Mouse (Mus musculus): ENCODE measurements at regions not wholly inside any gene's neighbourhood (a gene's known extent, or its start where the extent isn't known, plus 50 kb on each side); places are given as distances from the start of the nearest gene placed in this dataset.

GRCm38 (mm10) chr17:89410026-89410425 is 209.6 kb upstream of the Fshr start:
- no peak for TF ChIP-seq REST (IDR thresholded peaks at IDR 0.05; ENCODE audit: insufficient read depth, insufficient read length)
- TF ChIP-seq MYOG (IDR thresholded peaks at IDR 0.05; ENCODE audit: control insufficient read depth in 1 of 3, insufficient read depth in 1 of 3, insufficient read length in 2 of 3, low read depth in 2 of 3): no peak
- no peak for TF ChIP-seq CEBPB (IDR thresholded peaks at IDR 0.05; ENCODE audit: insufficient read depth, poor library complexity, severe bottlenecking)
- no peak for TF ChIP-seq E2F4 (IDR thresholded peaks at IDR 0.05; ENCODE audit: insufficient read depth)
- TF ChIP-seq USF1 (IDR thresholded peaks at IDR 0.05; ENCODE audit: low read depth): no peak
- no peak for TF ChIP-seq POLR2A (IDR thresholded peaks at IDR 0.05; ENCODE audit: insufficient read length, low read depth)
- TF ChIP-seq MYOD1 (IDR thresholded peaks at IDR 0.05; ENCODE audit: control insufficient read depth in 1 of 3, insufficient read length in 2 of 3, low read depth in 2 of 3): no peak
- no peak for TF ChIP-seq MAX (IDR thresholded peaks at IDR 0.05; ENCODE audit: low read depth)
- no peak overlapping the region for H3K4me3 ChIP-seq
- no peaks in the 10 kb centered on the region for H3K36me3 ChIP-seq (ENCODE audit: control insufficient read depth, insufficient read depth)
- H3K27me3 ChIP-seq (ENCODE audit: control insufficient read depth, insufficient read depth, insufficient read length): no peaks in the 10 kb centered on the region
- no peak overlapping the region for H3K4me2 ChIP-seq (ENCODE audit: low read depth)
- no peaks in the 10 kb centered on the region for H3K79me2 ChIP-seq (ENCODE audit: control insufficient read depth, insufficient read depth)
- no peak overlapping the region for H3ac ChIP-seq (ENCODE audit: control insufficient read depth, insufficient read length)

- Histone ChIP-seq H3K36me3 (ENCODE audit: control insufficient read depth, insufficient read depth) (no peaks in the 10 kb centered on the region), H3ac (ENCODE audit: control insufficient read depth, insufficient read length) (no peak overlapping the region), H3K79me2 (ENCODE audit: control insufficient read depth, insufficient read depth) (no peaks in the 10 kb centered on the region), H3K4me2 (ENCODE audit: low read depth) (no peak overlapping the region), H3K27me3 (ENCODE audit: control insufficient read depth, insufficient read depth, insufficient read length) (no peaks in the 10 kb centered on the region), H3K4me3 (no peak overlapping the region)
- no peak for TF ChIP-seq REST (IDR thresholded peaks at IDR 0.05; ENCODE audit: insufficient read depth, insufficient read length)
- no peak for TF ChIP-seq TCF3 (IDR thresholded peaks at IDR 0.05; ENCODE audit: insufficient read length, low read depth)
- TF ChIP-seq USF1 (IDR thresholded peaks at IDR 0.05; ENCODE audit: low read depth): no peak
- no peak for TF ChIP-seq CEBPB (IDR thresholded peaks at IDR 0.05; ENCODE audit: insufficient read depth, poor library complexity, severe bottlenecking)
- TF ChIP-seq MYOD1 (IDR thresholded peaks at IDR 0.05; ENCODE audit: control insufficient read depth in 1 of 3, insufficient read length in 2 of 3, low read depth in 2 of 3): no peak
- TF ChIP-seq TCF12 (IDR thresholded peaks at IDR 0.05; ENCODE audit: insufficient read depth, poor library complexity, severe bottlenecking): no peak
- no peak for TF ChIP-seq SRF (IDR thresholded peaks at IDR 0.05; ENCODE audit: control insufficient read depth, insufficient read length, low read depth)
- TF ChIP-seq POLR2AphosphoS2 (IDR thresholded peaks at IDR 0.05; ENCODE audit: insufficient read length, low read depth): no peak
These were observed 205.1 kb upstream of the Fshr start for GRCm38 (mm10) chr17:89405589-89405988.

- H3K4me2 ChIP-seq (ENCODE audit: low read depth): no peak overlapping the region
- H3K27me3 ChIP-seq (ENCODE audit: control insufficient read depth, insufficient read depth, insufficient read length): no peaks in the 10 kb centered on the region
- H3K36me3 ChIP-seq (ENCODE audit: control insufficient read depth, insufficient read depth): no peaks in the 10 kb centered on the region
- H3ac ChIP-seq (ENCODE audit: control insufficient read depth, insufficient read length): no peak overlapping the region
- H3K4me3 ChIP-seq: no peak overlapping the region
- no peaks in the 10 kb centered on the region for H3K79me2 ChIP-seq (ENCODE audit: control insufficient read depth, insufficient read depth)
- no peak for TF ChIP-seq E2F4 (IDR thresholded peaks at IDR 0.05; ENCODE audit: insufficient read depth)
- TF ChIP-seq TCF3 (IDR thresholded peaks at IDR 0.05; ENCODE audit: insufficient read length, low read depth): no peak
- no peak for TF ChIP-seq POLR2A (IDR thresholded peaks at IDR 0.05; ENCODE audit: insufficient read length, low read depth)
- no peak for TF ChIP-seq REST (IDR thresholded peaks at IDR 0.05; ENCODE audit: insufficient read depth, insufficient read length)
- no peak for TF ChIP-seq TCF12 (IDR thresholded peaks at IDR 0.05; ENCODE audit: insufficient read depth, poor library complexity, severe bottlenecking)
- TF ChIP-seq POLR2AphosphoS2 (IDR thresholded peaks at IDR 0.05; ENCODE audit: insufficient read length, low read depth): no peak
- no peak for TF ChIP-seq MYOG (IDR thresholded peaks at IDR 0.05; ENCODE audit: control insufficient read depth in 1 of 3, insufficient read depth in 1 of 3, insufficient read length in 2 of 3, low read depth in 2 of 3)
- TF ChIP-seq USF1 (IDR thresholded peaks at IDR 0.05; ENCODE audit: low read depth): no peak
- no peak for TF ChIP-seq MYOD1 (IDR thresholded peaks at IDR 0.05; ENCODE audit: control insufficient read depth in 1 of 3, insufficient read length in 2 of 3, low read depth in 2 of 3)
- TF ChIP-seq SRF (IDR thresholded peaks at IDR 0.05; ENCODE audit: control insufficient read depth, insufficient read length, low read depth): no peak
- TF ChIP-seq MAX (IDR thresholded peaks at IDR 0.05; ENCODE audit: low read depth): no peak
- no peak for TF ChIP-seq CEBPB (IDR thresholded peaks at IDR 0.05; ENCODE audit: insufficient read depth, poor library complexity, severe bottlenecking)
These were observed 156.8 kb upstream of the Fshr start for GRCm38 (mm10) chr17:89357241-89357640.

- H3K4me2 ChIP-seq (ENCODE audit: low read depth): no peak overlapping the region
- TF ChIP-seq MYOG (IDR thresholded peaks at IDR 0.05; ENCODE audit: control insufficient read depth in 1 of 3, insufficient read depth in 1 of 3, insufficient read length in 2 of 3, low read depth in 2 of 3) (no peak), REST (IDR thresholded peaks at IDR 0.05; ENCODE audit: insufficient read depth, insufficient read length) (no peak), USF1 (IDR thresholded peaks at IDR 0.05; ENCODE audit: low read depth) (no peak), POLR2AphosphoS2 (IDR thresholded peaks at IDR 0.05; ENCODE audit: insufficient read length, low read depth) (no peak), MAX (IDR thresholded peaks at IDR 0.05; ENCODE audit: low read depth) (no peak), SRF (IDR thresholded peaks at IDR 0.05; ENCODE audit: control insufficient read depth, insufficient read length, low read depth) (no peak), MYOD1 (IDR thresholded peaks at IDR 0.05; ENCODE audit: control insufficient read depth in 1 of 3, insufficient read length in 2 of 3, low read depth in 2 of 3) (no peak), TCF3 (IDR thresholded peaks at IDR 0.05; ENCODE audit: insufficient read length, low read depth) (no peak), POLR2A (IDR thresholded peaks at IDR 0.05; ENCODE audit: insufficient read length, low read depth) (no peak), TCF12 (IDR thresholded peaks at IDR 0.05; ENCODE audit: insufficient read depth, poor library complexity, severe bottlenecking) (no peak), CEBPB (IDR thresholded peaks at IDR 0.05; ENCODE audit: insufficient read depth, poor library complexity, severe bottlenecking) (no peak), E2F4 (IDR thresholded peaks at IDR 0.05; ENCODE audit: insufficient read depth) (no peak)
- no peaks in the 10 kb centered on the region for H3K79me2 ChIP-seq (ENCODE audit: control insufficient read depth, insufficient read depth)
- no peaks in the 10 kb centered on the region for H3K27me3 ChIP-seq (ENCODE audit: control insufficient read depth, insufficient read depth, insufficient read length)
- H3K36me3 ChIP-seq (ENCODE audit: control insufficient read depth, insufficient read depth): no peaks in the 10 kb centered on the region
- no peak overlapping the region for H3ac ChIP-seq (ENCODE audit: control insufficient read depth, insufficient read length)
- H3K4me3 ChIP-seq: no peak overlapping the region
These were observed 140.2 kb upstream of the Fshr start for GRCm38 (mm10) chr17:89340497-89341205.
